Mouse (Mus musculus) R1 (cell line): ENCODE results near the gene Tmem42.

Experiments used
- DNase-seq: peaks from one replicate; pipeline ENCODE4 v3.0.0-alpha.2; 2018; ENCODE audit warnings: low read depth, low spot score

Tmem42 gene

DNA sequence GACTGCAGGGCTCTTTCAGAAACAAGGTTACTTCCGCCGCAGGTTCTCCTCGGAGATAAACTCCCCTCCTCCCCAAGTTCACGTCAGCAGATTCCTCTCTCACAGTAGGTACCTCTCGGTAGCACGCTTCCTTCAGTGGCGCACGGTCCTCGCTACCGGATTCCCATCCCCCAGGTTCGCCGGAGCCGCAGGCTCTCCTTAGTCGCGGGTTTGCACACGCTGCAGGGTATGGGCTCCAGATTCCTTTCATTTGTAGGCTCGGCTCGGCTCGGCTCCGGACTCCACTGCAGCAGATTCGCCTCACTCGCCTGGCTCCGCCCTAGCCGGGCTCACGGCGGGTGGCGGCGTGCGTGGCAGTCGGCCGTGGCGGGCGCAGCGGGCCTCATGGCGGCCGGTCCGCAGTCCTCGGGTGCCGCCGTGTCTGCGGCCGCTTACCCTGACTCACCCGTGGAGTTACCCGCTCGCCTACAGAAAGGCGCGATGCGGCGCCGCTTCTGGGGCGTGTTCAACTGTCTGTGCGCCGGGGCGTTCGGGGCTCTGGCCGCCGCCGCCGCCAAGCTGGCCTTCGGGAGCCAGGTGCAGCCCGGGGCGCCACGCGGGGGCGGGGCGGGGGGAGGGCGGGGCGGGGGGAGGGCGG is at the start of gene Tmem42:
Gene Tmem42, plus strand, starts transcription at position 332 of the 637 bp plus-strand sequence.
- peak; percentile 84 for DNase-seq

DNA sequence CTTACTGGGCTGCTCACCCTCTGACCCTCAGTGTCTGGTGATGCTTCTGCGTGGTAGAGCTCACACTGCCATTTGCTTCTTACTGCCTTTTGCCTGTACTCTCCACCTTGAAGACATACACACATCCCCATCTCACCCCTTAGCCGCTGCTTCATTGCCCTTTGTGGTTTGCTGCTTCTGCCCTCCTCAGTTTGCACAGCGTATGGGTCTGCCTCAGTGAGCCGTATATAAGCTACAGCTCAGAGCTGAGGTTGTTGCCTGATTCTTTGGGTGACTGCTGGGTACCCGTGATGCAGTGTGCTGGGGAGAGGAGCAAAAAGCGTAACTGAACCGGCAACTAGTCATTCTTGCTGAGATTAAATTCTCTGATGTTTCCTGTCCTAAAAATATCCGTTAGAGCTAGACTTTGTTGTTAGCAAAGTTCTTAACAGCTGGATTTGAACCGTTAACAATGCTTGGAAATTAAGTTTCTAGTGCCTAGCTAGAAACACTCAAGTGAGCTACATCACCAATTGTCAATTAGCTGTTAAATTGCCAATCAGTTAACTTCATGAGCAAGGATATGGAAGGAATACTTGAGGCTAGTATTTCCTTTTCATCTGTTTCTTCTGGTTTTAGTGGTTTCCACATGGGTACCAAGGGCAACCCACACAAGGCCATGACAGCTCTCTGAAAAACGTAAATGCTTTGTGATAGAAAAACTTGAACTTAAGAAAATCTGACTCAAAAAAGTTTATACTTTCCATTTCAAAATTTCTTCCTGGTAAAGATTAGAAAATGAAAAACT is 22.5 kb upstream of the Tmem42 start:
- no peak for DNase-seq

DNA sequence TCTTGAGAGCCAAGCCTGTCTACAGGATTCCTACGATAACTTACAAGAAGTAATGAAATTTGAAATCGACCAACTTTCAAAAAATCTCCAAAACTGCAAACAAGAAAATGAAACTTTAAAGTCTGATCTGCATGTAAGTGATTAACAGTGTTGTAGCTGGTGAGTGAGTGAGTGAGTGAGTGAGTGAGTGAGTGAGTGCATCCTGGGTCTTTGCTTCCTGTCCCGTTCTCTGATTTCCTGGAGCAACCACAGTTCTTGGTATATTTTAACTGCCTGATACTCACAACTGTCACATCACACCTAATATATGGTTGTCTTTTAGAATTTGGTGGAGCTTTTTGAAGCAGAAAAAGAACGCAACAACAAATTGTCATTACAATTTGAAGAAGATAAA is 21.9 kb upstream of the Tmem42 start:
- no peak for DNase-seq

DNA sequence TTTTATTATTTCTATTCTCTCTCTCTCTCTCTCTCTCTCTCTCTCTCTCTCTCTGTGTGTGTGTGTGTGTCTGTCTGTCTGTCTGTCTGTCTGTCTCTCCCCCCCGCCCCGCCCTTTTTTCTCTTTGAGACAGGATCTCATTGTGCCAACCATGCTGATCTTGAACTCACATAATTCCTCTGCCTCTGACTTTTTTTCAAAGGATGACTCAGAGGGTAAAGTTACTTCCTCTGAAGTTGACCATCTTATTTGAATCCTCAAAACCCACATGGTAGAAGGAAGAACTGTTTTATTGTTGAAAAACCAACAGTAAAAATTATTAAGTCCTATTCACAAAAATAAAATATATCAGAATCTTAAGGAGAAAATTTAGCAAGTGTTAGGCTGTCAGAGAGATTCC is 16.4 kb upstream of the Tmem42 start:
- no peak for DNase-seq

DNA sequence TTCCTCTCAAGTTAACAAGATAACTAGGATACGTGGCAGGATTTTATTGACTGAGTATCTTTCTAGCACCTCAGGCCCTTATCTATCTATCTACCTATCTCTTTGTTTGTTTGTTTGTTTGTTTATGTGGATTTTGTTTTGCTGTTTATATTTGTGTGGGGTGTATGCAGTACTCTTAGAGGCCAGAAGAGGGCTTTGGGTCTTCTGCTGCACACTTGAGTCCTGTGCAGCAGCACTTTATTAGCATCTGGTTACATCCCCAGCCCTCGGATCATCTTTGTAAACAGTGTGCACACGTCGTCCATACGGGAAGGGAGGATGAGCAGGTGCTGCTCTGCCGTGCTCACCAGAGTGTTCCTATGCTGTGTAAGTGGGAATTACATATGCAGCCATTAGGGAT is 15.1 kb upstream of the Tmem42 start:
- peak; percentile 52 for DNase-seq

DNA sequence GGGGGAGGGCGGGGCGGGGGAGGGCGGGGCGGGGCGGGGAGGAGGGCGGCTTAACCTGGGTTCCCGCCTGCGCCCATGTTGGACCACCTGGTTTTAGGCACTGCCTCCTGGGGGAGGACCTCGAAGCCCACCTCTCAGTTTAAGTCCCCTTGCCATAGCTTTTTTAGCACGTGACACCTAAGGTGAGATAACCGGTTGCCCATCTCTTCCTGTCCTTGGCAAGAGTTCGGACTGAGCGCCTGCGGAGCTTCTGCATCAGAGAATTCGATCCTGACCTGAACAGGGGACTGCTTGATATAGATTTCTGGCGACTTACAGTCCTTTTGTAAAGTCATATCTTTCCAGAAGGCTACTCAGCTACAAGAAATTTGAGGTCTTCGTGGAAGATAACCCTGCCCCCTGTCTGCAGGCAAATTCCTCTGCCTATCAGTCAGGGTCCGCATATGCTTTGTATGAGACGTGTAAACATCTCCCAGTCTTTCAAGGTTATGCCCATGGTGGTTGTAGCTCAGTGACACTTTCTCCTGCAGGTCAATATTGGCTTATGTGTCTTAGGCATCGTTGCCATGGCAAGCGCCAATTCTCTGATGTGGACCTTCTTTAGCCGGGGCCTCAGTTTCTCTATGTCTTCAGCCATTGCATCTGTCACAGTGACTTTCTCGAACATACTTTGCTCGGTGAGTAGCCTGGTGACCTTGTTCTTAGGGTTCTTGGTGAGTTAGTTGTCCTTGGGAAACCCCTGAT is 682 bp downstream of the Tmem42 start:
- DNase-seq: peak; percentile 64

DNA sequence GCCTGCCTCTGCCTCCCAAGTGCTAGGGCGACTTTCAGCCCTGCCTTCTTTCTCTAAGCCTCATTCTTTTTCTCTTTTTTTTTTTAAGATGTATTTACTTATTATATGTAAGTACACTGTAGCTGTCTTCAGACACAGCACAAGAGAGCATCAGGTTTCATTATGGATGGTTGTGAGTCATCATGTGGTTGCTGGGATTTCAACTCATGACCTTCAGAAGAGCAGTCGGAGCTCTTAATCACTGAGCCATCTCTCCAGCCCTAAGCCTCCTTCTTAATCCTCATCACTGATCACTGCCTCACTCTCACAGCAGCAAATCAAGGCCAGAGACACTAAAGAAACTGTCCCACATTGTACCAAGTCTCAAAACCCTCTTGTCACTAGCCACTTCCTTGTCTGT is 3.1 kb downstream of the Tmem42 start:
- no peak for DNase-seq

DNA sequence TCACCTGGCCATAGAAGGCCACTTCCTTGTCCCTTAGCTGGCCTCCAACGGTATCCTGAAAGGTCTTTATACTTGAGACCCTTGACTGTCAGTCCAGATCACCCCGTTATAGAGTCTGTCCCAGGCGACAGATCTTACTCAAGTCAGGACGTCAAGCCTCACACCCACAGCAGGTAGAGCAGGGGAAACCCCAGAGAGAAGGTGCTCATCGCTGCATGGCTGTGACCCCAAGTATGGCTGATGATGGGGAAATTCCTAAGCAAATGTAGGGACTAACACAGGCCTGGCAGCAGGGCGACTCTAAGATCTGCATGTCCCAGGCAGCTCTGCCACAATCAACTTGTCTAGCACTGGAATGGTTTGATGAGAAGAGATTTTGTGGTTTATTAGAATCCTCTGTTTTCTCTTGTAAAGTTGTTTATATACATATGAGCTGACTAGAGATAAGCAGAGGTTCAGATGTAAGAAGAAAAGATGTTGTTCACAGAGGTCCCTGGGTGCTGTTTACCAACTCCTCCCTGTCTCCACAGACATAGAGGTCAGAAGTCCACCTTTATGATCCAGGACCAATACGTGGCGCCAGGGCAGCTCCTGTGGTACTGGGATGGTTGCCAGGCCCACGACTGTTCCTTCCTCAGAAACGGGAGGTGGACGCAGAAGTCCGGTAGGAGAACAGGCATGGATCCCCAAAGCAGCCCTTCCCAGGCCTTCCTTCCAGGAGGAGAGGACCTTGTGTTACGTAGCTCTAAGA is 10.5 kb downstream of the Tmem42 start:
- no peak for DNase-seq

DNA sequence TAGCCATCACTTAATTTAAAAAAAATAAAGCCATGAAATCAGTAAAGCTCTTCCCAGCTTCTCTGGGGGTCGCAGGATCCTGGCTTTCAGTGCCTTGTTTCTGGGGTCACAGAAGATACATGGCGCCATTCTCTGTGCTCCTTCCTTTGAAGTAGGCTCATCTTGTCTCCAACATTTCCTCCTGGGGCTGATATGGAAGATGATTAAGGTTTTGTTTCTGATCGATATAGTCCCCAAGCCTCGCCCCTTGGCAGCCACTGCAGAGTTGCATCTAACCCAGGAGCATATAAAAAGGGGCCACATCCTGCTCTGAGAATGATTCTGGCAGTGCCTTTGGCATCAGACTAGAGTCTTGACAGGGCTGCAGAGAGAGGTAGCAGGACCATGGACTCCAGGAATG is 13.3 kb downstream of the Tmem42 start, which contains the start of gene Tgm4:
Gene Tgm4, plus strand, starts transcription at position 301 of the 400 bp plus-strand sequence.
- DNase-seq: no peak

DNA sequence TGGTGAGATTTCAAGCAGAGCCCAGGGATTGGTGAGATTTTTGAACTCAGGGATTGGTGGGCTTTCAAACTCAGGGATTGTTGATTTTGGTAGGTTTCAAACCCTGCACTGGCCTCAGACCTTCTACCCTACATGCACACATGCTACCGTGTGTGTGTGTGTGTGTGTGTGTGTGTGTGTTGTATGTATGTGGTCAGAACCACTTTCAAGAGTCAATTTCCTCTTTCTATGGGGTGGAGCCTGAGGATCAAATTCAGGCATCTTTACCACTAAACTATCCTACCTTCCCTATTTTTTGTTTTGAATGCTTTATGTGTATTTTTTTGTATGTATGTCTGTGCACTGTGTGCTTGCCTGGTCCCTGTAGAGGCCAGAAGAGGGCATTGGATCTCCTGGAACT is 26.5 kb downstream of the Tmem42 start:
- no peak for DNase-seq

DNA sequence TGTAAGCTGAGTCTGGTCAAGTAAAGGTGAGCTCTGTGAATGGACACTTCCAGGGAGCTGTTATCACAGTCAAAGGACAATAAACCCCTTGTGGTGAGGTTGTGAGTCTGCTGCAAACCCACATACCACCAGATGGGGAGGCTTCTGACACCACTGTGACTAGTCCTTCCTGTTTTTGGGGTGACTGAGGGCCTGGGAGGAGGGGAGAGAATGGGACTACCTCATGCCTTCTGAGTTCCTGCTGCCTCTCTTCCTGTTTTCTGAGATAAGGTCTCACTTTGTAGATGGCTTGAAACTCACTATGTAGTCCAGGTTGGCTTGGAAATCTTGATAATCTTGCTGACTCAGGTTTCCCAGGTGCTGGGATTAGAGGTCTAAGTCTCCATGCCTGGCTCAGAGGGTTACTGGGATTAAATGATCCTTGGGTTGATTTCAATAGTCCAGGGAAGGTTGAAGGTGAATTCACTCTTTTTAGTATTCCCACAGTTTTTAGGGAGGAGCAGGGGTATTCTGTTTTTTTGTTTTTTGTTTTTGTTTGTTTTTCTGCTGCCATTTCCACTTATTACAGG is 37.7 kb downstream of the Tmem42 start:
- no peak for DNase-seq

DNA sequence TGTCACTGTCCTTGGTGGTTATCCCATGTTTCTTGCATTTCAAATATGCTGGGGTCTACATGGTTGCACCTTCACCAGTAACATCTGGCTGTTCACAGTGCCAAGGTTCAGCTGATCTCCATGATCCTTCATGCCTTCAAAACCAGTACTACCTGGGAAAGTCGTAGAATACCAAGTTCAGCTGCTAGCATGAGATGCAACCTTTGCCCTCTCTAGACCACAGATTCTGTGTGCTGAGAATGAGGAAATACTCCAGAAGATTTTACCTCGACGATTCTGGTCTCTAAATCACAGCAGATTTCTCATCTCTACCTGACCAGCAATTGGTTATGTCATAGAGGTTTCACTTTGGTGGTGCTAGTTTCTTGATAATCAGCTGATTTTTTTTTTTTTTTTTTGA is 39.0 kb downstream of the Tmem42 start:
- DNase-seq: no peak
